Mouse (Mus musculus) limb, embryonic 11.5 days (tissue): ENCODE measurements around the gene Cpeb3. TPM values are rescaled to one million over a fixed set of nuclear protein-coding genes. Genes with fewer than 3 reads are reported as not detected.
A peak's percentile ranks its signal among the peaks of the same experiment; 100 is the strongest.
"Not testable (repeated sequence)": the region's sequence is repeated elsewhere in the genome, so short reads cannot be mapped to it uniquely, and the experiment has no call there.

ENCODE experiments used
- ATAC-seq: fragments of 200-750 bp; cut with Nextera tagmentation; 2 replicates; pipeline ENCODE4 v1.8.0; 2017; ENCODE audit warnings: low read depth; ENCODE audit not compliant: insufficient number of reproducible peaks, low FRiP score, low TSS enrichment
- DNase-seq: peaks from one replicate; pipeline ENCODE4 v3.0.0-alpha.2; 2015; ENCODE audit warnings: low spot score
- H3K27ac ChIP-seq: fragments of 300-500 bp; sonication (generic); replicated peaks from 2 replicates; pipeline ENCODE4 v1.5.1; 2014; ENCODE audit warnings: low read depth, mild to moderate bottlenecking, low read length
- H3K27me3 ChIP-seq: fragments of 300-500 bp; sonication (generic); 2 replicates; pipeline ENCODE4 v1.6.1; 2014; ENCODE audit warnings: mild to moderate bottlenecking, low read length, mixed read lengths; ENCODE audit not compliant: control insufficient read depth, insufficient read depth
- H3K36me3 ChIP-seq: fragments of 300-500 bp; sonication (generic); 2 replicates; pipeline ENCODE4 v1.6.1; 2014; ENCODE audit warnings: mild to moderate bottlenecking, low read length, moderate library complexity, mixed read lengths; ENCODE audit not compliant: control insufficient read depth, insufficient read depth
- H3K4me1 ChIP-seq: fragments of 300-500 bp; sonication (generic); 2 replicates; pipeline ENCODE4 v1.6.1; 2014; ENCODE audit warnings: low read length, mixed read lengths; ENCODE audit not compliant: control insufficient read depth, insufficient read depth
- H3K4me2 ChIP-seq: fragments of 300-500 bp; sonication (generic); 2 replicates; pipeline ENCODE4 v1.6.1; 2014; ENCODE audit warnings: low read depth, mild to moderate bottlenecking, moderate library complexity; ENCODE audit not compliant: severe bottlenecking
- H3K4me3 ChIP-seq: fragments of 300-500 bp; sonication (generic); 2 replicates; pipeline ENCODE4 v1.5.1; 2014; ENCODE audit warnings: low read depth, low read length
- H3K9ac ChIP-seq: fragments of 300-500 bp; sonication (generic); 2 replicates; pipeline ENCODE4 v1.6.1; 2014; ENCODE audit warnings: mild to moderate bottlenecking, low read length
- H3K9me3 ChIP-seq: fragments of 300-500 bp; sonication (generic); 2 replicates; pipeline ENCODE4 v1.6.1; 2016; ENCODE audit warnings: low read length; ENCODE audit not compliant: control insufficient read depth
- WGBS: fragments of 180-500 bp; shearing (Covaris S2); extraction: QIAGEN DNeasy Blood & Tissue Kit; methylation state at CpG from one replicate; pipeline ENCODE4 v1.1.7; 2014; 5-methylcytosine and 5-hydroxymethylcytosine counted together
- polyA plus RNA-seq: library from polyadenylated mRNA; unstranded; fragments of >200 nt; fragmentation: Nextera tagmentation; extraction: Ambion mirVana; gene quantifications from 2 replicates; pipeline ENCODE4 v1.2.1, GENCODE M21; 2014

Gene Cpeb3
- polyA plus RNA-seq, 1 experiment from 2014 or later: 0.68 TPM

DNA sequence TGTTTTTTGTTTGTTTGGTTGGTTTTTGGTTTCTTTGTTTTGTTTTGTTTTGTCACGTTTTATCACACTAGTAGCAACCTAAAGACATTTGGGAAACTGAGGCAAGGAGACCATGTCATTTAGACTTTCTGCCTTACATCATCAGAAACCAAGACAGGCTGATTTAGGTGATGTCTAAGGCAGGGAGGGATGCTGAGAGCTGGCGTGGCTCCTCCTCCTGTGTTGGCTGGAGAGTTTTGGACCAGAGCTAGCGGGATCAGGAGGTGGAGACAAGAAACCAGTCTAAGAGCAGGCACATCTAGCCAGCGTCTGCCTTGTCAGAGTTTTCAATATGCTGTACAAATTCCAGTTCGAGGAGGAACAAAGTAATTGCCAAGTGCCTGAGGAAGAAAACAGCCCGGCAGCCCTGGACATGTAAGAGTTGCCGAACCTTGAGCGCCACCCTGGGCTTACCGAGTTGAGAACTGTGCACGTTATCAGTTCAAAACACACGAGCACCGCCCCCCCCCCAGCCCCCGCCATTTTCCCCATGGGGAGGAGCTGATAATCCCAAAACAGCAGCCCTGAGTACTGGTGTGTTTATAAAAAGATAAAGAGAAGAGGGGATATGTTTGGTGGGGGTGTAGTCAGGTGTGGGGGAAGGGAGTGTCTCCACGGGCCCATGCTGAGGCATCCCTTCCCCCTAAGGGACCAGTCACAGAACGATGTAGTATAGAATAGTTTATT, 29.5 kb upstream of the Cpeb3 start:
- H3K36me3 ChIP-seq: no peaks in the 10 kb centered on the region
- H3K9me3 ChIP-seq: no peaks in the 10 kb centered on the region
- WGBS: 11% methylated on average over 15 of the region's 15 CpGs
- ATAC-seq (peak; percentile 57; the same call in 1 of the 2 replicates), DNase-seq (no peak)
- peaks cover 12% of the 10 kb centered on the region for H3K27me3 ChIP-seq
- H3K27ac ChIP-seq: no peak overlapping the region
- H3K4me1 ChIP-seq: peaks cover 3% of the 10 kb centered on the region; the same call in 1 of the 2 replicates
- H3K9ac ChIP-seq: no peak overlapping the region
- H3K4me2 ChIP-seq: no peak overlapping the region
- H3K4me3 ChIP-seq: no peak overlapping the region

DNA sequence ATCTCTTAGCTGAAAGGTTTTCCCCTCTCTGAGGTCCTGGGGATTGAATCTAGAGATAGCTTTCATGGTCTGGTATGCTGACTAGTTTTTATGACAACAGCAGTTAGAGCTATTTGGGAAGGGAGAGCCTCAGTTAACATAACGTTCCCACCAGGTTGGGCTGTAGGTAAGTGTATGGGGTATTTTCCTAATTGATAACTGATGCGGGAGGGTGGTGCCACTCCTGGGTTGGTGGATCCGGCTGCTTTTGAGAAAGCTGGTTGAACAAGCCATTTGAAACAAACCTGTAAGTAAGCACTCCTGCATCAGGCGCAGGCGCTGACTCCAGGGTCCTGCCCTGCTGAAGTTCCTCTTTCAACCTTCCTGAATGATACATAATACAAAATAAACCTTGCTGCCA, 28.9 kb upstream of the Cpeb3 start:
- no peak for ATAC-seq
- WGBS: 51% methylated on average over 5 of the region's 5 CpGs
- no peak overlapping the region for H3K4me3 ChIP-seq
- no peak overlapping the region for H3K4me2 ChIP-seq
- DNase-seq: no peak
- H3K27me3 ChIP-seq: peaks cover 12% of the 10 kb centered on the region
- H3K9me3 ChIP-seq: no peaks in the 10 kb centered on the region
- no peak overlapping the region for H3K9ac ChIP-seq
- no peak overlapping the region for H3K27ac ChIP-seq
- no peaks in the 10 kb centered on the region for H3K36me3 ChIP-seq
- peaks cover 3% of the 10 kb centered on the region; the same call in 1 of the 2 replicates for H3K4me1 ChIP-seq

GRCm38 (mm10) chr19:37235818-37236217, 27.4 kb upstream of the Cpeb3 start:
- H3K36me3 ChIP-seq: no peaks in the 10 kb centered on the region
- no peak overlapping the region for H3K4me2 ChIP-seq
- peaks cover 12% of the 10 kb centered on the region for H3K27me3 ChIP-seq
- H3K4me3 ChIP-seq: no peak overlapping the region
- H3K27ac ChIP-seq: no peak overlapping the region
- no peak overlapping the region for H3K9ac ChIP-seq
- no peak for ATAC-seq
- WGBS: 57% methylated on average over 8 of the region's 8 CpGs
- no peaks in the 10 kb centered on the region for H3K9me3 ChIP-seq
- no peak for DNase-seq
- peaks cover 3% of the 10 kb centered on the region; the same call in 1 of the 2 replicates for H3K4me1 ChIP-seq

- Histone ChIP-seq H3K4me1 (peaks cover 3% of the 10 kb centered on the region; the same call in 1 of the 2 replicates), H3K9me3 (no peaks in the 10 kb centered on the region), H3K36me3 (no peaks in the 10 kb centered on the region), H3K9ac (no peak overlapping the region), H3K27me3 (peaks cover 12% of the 10 kb centered on the region), H3K4me2 (peak overlapping the region; percentile 54), H3K27ac (no peak overlapping the region), H3K4me3 (peak overlapping the region; percentile 21)
- WGBS: 5% methylated on average over 63 of the region's 63 CpGs
- ATAC-seq: no peak
- peak; percentile 56 for DNase-seq
Observed at GRCm38 (mm10) chr19:37233561-37234539, 25.4 kb upstream of the Cpeb3 start.

- not testable (repeated sequence) for DNase-seq, H3K4me2 ChIP-seq, H3K9me3 ChIP-seq, H3K4me3 ChIP-seq, H3K4me1 ChIP-seq, H3K27ac ChIP-seq, H3K9ac ChIP-seq, ATAC-seq, H3K36me3 ChIP-seq
- peaks cover 12% of the 10 kb centered on the region for H3K27me3 ChIP-seq
- 66% methylated on average over 9 of the region's 9 CpGs for WGBS
Observed at GRCm38 (mm10) chr19:37232598-37232997, 24.2 kb upstream of the Cpeb3 start.

DNA sequence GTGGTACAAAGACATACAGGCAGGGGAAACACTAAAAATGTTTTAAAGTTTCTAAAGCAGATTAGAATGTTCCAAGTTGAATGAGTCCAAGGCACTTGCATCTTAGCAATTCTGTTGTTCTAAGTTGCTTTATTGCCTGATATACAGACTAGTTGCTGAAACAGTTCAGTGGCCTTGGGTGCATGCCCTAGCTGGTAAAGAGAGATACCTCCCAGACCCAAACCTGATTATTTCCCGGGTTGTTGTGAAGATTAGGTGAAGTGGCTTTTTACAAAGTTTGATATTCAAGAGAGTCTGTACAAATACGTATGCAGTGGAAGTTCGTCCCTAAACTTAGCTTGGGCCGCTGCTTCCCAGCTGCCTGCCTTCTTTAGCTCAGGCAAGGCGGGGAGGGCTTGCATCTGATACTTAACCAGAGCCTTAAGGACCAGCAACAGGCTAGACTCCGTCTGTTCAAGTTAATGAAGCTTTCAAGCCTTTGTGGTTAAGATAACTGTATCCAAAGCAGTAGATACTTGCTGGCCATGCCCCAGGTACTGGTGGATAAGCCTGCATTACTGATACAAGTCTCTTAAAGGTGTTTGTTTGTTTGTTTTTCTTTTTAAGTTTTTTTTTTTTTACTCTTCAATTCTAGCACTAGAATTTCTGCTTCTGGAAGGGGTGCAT, 16.9 kb upstream of the Cpeb3 start:
- Histone ChIP-seq H3K27ac (no peak overlapping the region), H3K9me3 (no peaks in the 10 kb centered on the region), H3K9ac (no peak overlapping the region), H3K4me2 (no peak overlapping the region), H3K36me3 (peaks cover 6% of the 10 kb centered on the region; the same call in 1 of the 2 replicates), H3K4me1 (no peaks in the 10 kb centered on the region), H3K4me3 (no peak overlapping the region), H3K27me3 (no peaks in the 10 kb centered on the region)
- no peak for ATAC-seq
- DNase-seq: no peak
- WGBS: 83% methylated on average over 6 of the region's 6 CpGs

- Histone ChIP-seq H3K4me1 (no peaks in the 10 kb centered on the region), H3K27ac (no peak overlapping the region), H3K9me3 (no peaks in the 10 kb centered on the region), H3K36me3 (peaks cover 7% of the 10 kb centered on the region), H3K27me3 (no peaks in the 10 kb centered on the region), H3K9ac (no peak overlapping the region), H3K4me3 (no peak overlapping the region), H3K4me2 (no peak overlapping the region)
- no peak for ATAC-seq
- no peak for DNase-seq
- WGBS: 95% methylated on average over 2 of the region's 2 CpGs
Observed at GRCm38 (mm10) chr19:37214711-37215110, 6.3 kb upstream of the Cpeb3 start.

GRCm38 (mm10) chr19:37211416-37211815, 3.0 kb upstream of the Cpeb3 start:
- Histone ChIP-seq H3K27me3 (no peaks in the 10 kb centered on the region), H3K36me3 (peaks cover 5% of the 10 kb centered on the region; the same call in 1 of the 2 replicates), H3K9ac (no peak overlapping the region), H3K4me3 (no peak overlapping the region), H3K27ac (no peak overlapping the region), H3K9me3 (no peaks in the 10 kb centered on the region), H3K4me2 (no peak overlapping the region), H3K4me1 (peaks cover 7% of the 10 kb centered on the region; the same call in 1 of the 2 replicates)
- WGBS: 96% methylated on average over 3 of the region's 3 CpGs
- ATAC-seq (no peak), DNase-seq (no peak)
